Mouse (Mus musculus) lung, postnatal 0 days (tissue): Measurements from ENCODE around the gene Neu1. TPM values are rescaled to one million over a fixed set of nuclear protein-coding genes. Genes with fewer than 3 reads are reported as not detected.

ENCODE experiments used
- ATAC-seq: fragments of 200-750 bp; cut with Nextera tagmentation; 2 replicates; pipeline ENCODE4 v1.8.0; 2017; ENCODE audit warnings: moderate library complexity
- DNase-seq: peaks from one replicate; pipeline ENCODE4 v3.0.0-alpha.2; 2016; ENCODE audit warnings: low spot score
- H3K27ac ChIP-seq: fragments of 300-500 bp; sonication (generic); 2 replicates; pipeline ENCODE4 v1.5.1; 2014; ENCODE audit warnings: antibody characterized with exemption, mild to moderate bottlenecking, low read length, mixed read lengths
- H3K27me3 ChIP-seq: fragments of 300-500 bp; sonication (generic); replicated peaks from 2 replicates; pipeline ENCODE4 v1.6.1; 2014; ENCODE audit warnings: low read length, mixed read lengths; ENCODE audit not compliant: insufficient read depth
- H3K36me3 ChIP-seq: fragments of 300-500 bp; sonication (generic); 2 replicates; pipeline ENCODE4 v1.6.1; 2014; ENCODE audit warnings: low read length, mixed read lengths; ENCODE audit not compliant: insufficient read depth
- H3K4me1 ChIP-seq: fragments of 300-500 bp; sonication (generic); 2 replicates; pipeline ENCODE4 v1.6.1; 2014; ENCODE audit warnings: antibody characterized with exemption, low read depth, low read length, mixed read lengths; ENCODE audit not compliant: insufficient read depth
- H3K4me2 ChIP-seq: fragments of 300-500 bp; sonication (generic); replicated peaks from 2 replicates; pipeline ENCODE4 v1.6.1; 2014; ENCODE audit warnings: low read depth, mild to moderate bottlenecking, low read length, moderate library complexity, mixed read lengths
- H3K4me3 ChIP-seq: fragments of 300-500 bp; sonication (generic); 2 replicates; pipeline ENCODE4 v1.5.1; 2014; ENCODE audit warnings: low read depth, low read length
- H3K9ac ChIP-seq: fragments of 300-500 bp; sonication (generic); replicated peaks from 2 replicates; pipeline ENCODE4 v1.6.1; 2014; ENCODE audit warnings: low read depth, mild to moderate bottlenecking
- H3K9me3 ChIP-seq: fragments of 300-500 bp; sonication (generic); 2 replicates; pipeline ENCODE4 v1.6.1; 2016; ENCODE audit warnings: low read length, mixed read lengths
- CTCF ChIP-seq: IDR thresholded peaks from 2 replicates; pipeline ENCODE4 v1.5.1; 2016; ENCODE audit warnings: antibody characterized with exemption, mild to moderate bottlenecking
- EP300 ChIP-seq: IDR thresholded peaks from 2 replicates; pipeline ENCODE4 v1.6.1; 2016; ENCODE audit warnings: antibody characterized with exemption, mild to moderate bottlenecking, control low read depth
- WGBS: fragments of 180-500 bp; shearing (Covaris S2); extraction: QIAGEN DNeasy Blood & Tissue Kit; methylation state at CpG from one replicate; pipeline ENCODE4 v1.1.7; 2014; 5-methylcytosine and 5-hydroxymethylcytosine counted together
- polyA plus RNA-seq: library from polyadenylated mRNA; unstranded; fragments of >200 nt; fragmentation: Nextera tagmentation; extraction: Ambion mirVana; gene quantifications from 2 replicates; pipeline ENCODE4 v1.2.1, GENCODE M21; 2015

Neu1 gene
- polyA plus RNA-seq, 1 experiment from 2014 or later: 34.2 TPM

- H3K9ac ChIP-seq: no peak overlapping the region
- H3K4me3 ChIP-seq: no peak overlapping the region; the same call in 1 of the 2 replicates
- H3K9me3 ChIP-seq: no peaks in the 10 kb centered on the region
- H3K4me1 ChIP-seq: peaks cover 7% of the 10 kb centered on the region; the same call in 1 of the 2 replicates
- H3K27me3 ChIP-seq: no peaks in the 10 kb centered on the region
- H3K36me3 ChIP-seq: 0 out of 2 replicates have a peak, but pooled peaks cover 2% of the 10 kb centered on the region
- H3K4me2 ChIP-seq: no peak overlapping the region
- TF ChIP-seq EP300: no peak
- TF ChIP-seq CTCF: no peak
- WGBS: 61% methylated on average over 8 of the region's 8 CpGs
- H3K27ac ChIP-seq: no peak overlapping the region
- DNase-seq (no peak), ATAC-seq (no peak)
Observed at GRCm38 (mm10) chr17:34932287-34932686, 1.2 kb downstream of the Neu1 start.

GRCm38 (mm10) chr17:34934031-34934430 lies 3.0 kb downstream of the Neu1 start:
- TF ChIP-seq CTCF: no peak
- no peak for TF ChIP-seq EP300
- Histone ChIP-seq H3K4me2 (no peak overlapping the region), H3K4me3 (no peak overlapping the region), H3K9ac (no peak overlapping the region), H3K9me3 (no peaks in the 10 kb centered on the region), H3K27ac (no peak overlapping the region), H3K27me3 (no peaks in the 10 kb centered on the region), H3K36me3 (0 out of 2 replicates have a peak, but pooled peaks cover 2% of the 10 kb centered on the region), H3K4me1 (peaks cover 7% of the 10 kb centered on the region; the same call in 1 of the 2 replicates)
- ATAC-seq (no peak), DNase-seq (no peak)
- WGBS: 75% methylated on average over 24 of the region's 24 CpGs

- H3K9ac ChIP-seq: no peak overlapping the region
- no peak overlapping the region for H3K4me3 ChIP-seq
- ATAC-seq (no peak), DNase-seq (peak; percentile 59)
- H3K9me3 ChIP-seq: no peaks in the 10 kb centered on the region
- H3K36me3 ChIP-seq: 0 out of 2 replicates have a peak, but pooled peaks cover 2% of the 10 kb centered on the region
- no peak for TF ChIP-seq CTCF
- TF ChIP-seq EP300: peak; percentile 35; the same call in 1 of the 2 replicates
- WGBS: 39% methylated on average over 8 of the region's 8 CpGs
- no peak overlapping the region for H3K4me2 ChIP-seq
- no peaks in the 10 kb centered on the region for H3K27me3 ChIP-seq
- H3K27ac ChIP-seq: no peak overlapping the region
- H3K4me1 ChIP-seq: peaks cover 7% of the 10 kb centered on the region; the same call in 1 of the 2 replicates
Observed at GRCm38 (mm10) chr17:34934830-34935229, 3.8 kb downstream of the Neu1 start.

GRCm38 (mm10) chr17:34937960-34938505 lies 7.0 kb downstream of the Neu1 start:
- TF ChIP-seq CTCF (no peak), EP300 (no peak)
- no peak for DNase-seq
- H3K27ac ChIP-seq: no peak overlapping the region; the same call in 1 of the 2 replicates
- no peak overlapping the region for H3K4me3 ChIP-seq
- no peak for ATAC-seq
- H3K9ac ChIP-seq: no peak overlapping the region
- 81% methylated on average over 6 of the region's 6 CpGs for WGBS
- H3K4me1 ChIP-seq: no peaks in the 10 kb centered on the region
- no peaks in the 10 kb centered on the region for H3K9me3 ChIP-seq
- no peaks in the 10 kb centered on the region for H3K27me3 ChIP-seq
- 0 out of 2 replicates have a peak, but pooled peaks cover 2% of the 10 kb centered on the region for H3K36me3 ChIP-seq
- H3K4me2 ChIP-seq: no peak overlapping the region

GRCm38 (mm10) chr17:34941344-34942041 lies 10.4 kb downstream of the Neu1 start:
- ATAC-seq (no peak), DNase-seq (peak; percentile 14)
- H3K9me3 ChIP-seq: no peaks in the 10 kb centered on the region
- TF ChIP-seq CTCF (no peak), EP300 (no peak)
- H3K4me1 ChIP-seq: no peaks in the 10 kb centered on the region
- H3K27me3 ChIP-seq: no peaks in the 10 kb centered on the region
- H3K9ac ChIP-seq: no peak overlapping the region; the same call in 1 of the 2 replicates
- peak overlapping the region; percentile 43; the same call in 1 of the 2 replicates for H3K27ac ChIP-seq
- no peaks in the 10 kb centered on the region for H3K36me3 ChIP-seq
- H3K4me2 ChIP-seq: peak overlapping the region; percentile 36
- no peak overlapping the region for H3K4me3 ChIP-seq
- WGBS: 8% methylated on average over 15 of the region's 15 CpGs

- ATAC-seq (no peak), DNase-seq (no peak)
- Histone ChIP-seq H3K4me3 (no peak overlapping the region), H3K36me3 (no peaks in the 10 kb centered on the region), H3K4me2 (no peak overlapping the region), H3K4me1 (no peaks in the 10 kb centered on the region), H3K9me3 (no peaks in the 10 kb centered on the region), H3K27me3 (no peaks in the 10 kb centered on the region), H3K27ac (no peak overlapping the region), H3K9ac (no peak overlapping the region)
- no peak for TF ChIP-seq CTCF
- no peak for TF ChIP-seq EP300
- 88% methylated on average over 4 of the region's 4 CpGs for WGBS
Observed at GRCm38 (mm10) chr17:34943128-34943815, 12.2 kb downstream of the Neu1 start.
